Mouse (Mus musculus) erythroblast, embryonic 14.5 days (primary cell): Measurements from ENCODE around the gene Dido1.

ENCODE experiments used
- GATA1 ChIP-seq: IDR thresholded peaks from 2 replicates; pipeline ENCODE4 v1.6.1; 2012; ENCODE audit warnings: low read length, inconsistent platforms, mixed read lengths
- TAL1 ChIP-seq: IDR thresholded peaks from 3 replicates; pipeline ENCODE4 v1.6.1; 2012; ENCODE audit warnings: low read length, inconsistent platforms, mixed read lengths

DNA sequence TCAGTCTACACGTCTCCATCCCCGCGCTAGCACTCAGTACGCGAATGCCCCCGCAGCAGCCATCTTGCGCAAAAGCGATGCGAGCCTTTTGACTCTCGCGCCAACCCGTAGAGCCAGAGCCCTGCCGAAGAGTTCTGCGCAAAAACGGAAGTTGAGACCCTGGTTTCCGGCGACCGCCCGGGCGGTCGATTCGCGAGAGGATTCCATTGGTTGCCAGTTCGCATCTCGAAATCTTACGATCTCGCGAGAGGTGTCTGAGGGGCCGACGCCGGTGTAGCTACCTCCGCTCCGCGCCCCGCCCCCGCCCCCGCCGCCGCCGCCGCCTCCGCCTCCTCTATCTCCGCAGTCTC, at the start of gene Dido1, which contains the start of gene Gid8:
- TF ChIP-seq GATA1 (no peak), TAL1 (no peak)
